Mouse (Mus musculus) ES-Bruce4 (cell line): ENCODE data around the gene Slc25a17.

Experiments used
- CTCF ChIP-seq: IDR thresholded peaks from one replicate; pipeline ENCODE4 v1.8.1; 2011; ENCODE audit warnings: low read depth, low read length
- EP300 ChIP-seq: IDR thresholded peaks from 2 replicates; pipeline ENCODE4 v1.6.1; 2011; ENCODE audit warnings: low read depth, low read length; ENCODE audit not compliant: insufficient read depth
- POLR2A ChIP-seq: IDR thresholded peaks from one replicate; pipeline ENCODE4 v1.8.1; 2011; ENCODE audit warnings: low read length; ENCODE audit not compliant: insufficient read depth

DNA sequence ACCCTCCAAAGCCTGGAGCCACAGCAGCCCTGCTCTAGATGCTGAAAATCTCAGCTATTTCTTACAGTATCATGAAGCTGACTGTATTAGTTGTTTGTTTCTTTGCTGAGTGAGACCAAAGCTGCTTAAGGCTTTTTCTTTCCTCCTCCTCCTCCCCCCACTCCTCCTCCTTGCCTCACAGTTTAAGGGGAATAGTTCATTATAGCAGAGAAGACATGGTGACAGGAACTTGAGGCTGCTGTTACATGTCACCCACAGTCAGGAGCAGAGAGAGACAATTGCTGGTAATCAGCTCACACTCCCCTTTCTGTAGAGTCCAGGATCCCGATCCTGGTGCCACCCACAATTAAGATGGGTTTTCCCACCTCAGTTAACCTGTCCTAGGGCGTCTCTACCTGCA, 87.3 kb downstream of the Slc25a17 start:
- no peak for TF ChIP-seq CTCF
- TF ChIP-seq EP300: no peak
- TF ChIP-seq POLR2A: no peak
